Mouse (Mus musculus) megakaryocyte-erythroid progenitor cell, adult 5-6 weeks (primary cell): ENCODE data around the gene Mark4. TPM values are rescaled to one million over a fixed set of nuclear protein-coding genes. Genes with fewer than 3 reads are reported as not detected.

Experiments
- ATAC-seq: replicated peaks from 2 replicates; pipeline ENCODE4 v1.8.0; 2016; ENCODE audit warnings: mild to moderate bottlenecking, inconsistent platforms; ENCODE audit not compliant: severe bottlenecking, poor library complexity, low FRiP score, low TSS enrichment
- total RNA-seq, 2 experiments: library from RNA; stranded (forward) in 1 of 2; stranded (reverse) in 1 of 2; fragments of 200-1000, 215-1000 nt in 1 of 2; fragments of >200 nt in 1 of 2; fragmentation: Nextera tagmentation in 1 of 2; gene quantifications; 2 replicates each; pipeline ENCODE4 v1.2.3; 2014 to 2017

Gene Mark4
- total RNA-seq (2014; fragmentation: Nextera tagmentation) (7.8 and 11.3 TPM in 2 replicates), total RNA-seq (2017) (3.0 and 3.1 TPM in 2 replicates)

GRCm38 (mm10) chr7:19458591-19459111, at the start of gene Mark4:
Gene Mark4, minus strand, starts transcription at chr7:19458821.
- ATAC-seq, result peak; percentile 58

- no peak for ATAC-seq
Observed at GRCm38 (mm10) chr7:19507612-19507981, 49.0 kb upstream of the Mark4 start.

GRCm38 (mm10) chr7:19506969-19507611, 48.5 kb upstream of the Mark4 start:
- no peak for ATAC-seq

GRCm38 (mm10) chr7:19506326-19506725, 47.7 kb upstream of the Mark4 start:
- 0 out of 2 replicates have a peak, but pooled peaks have one; percentile 15 for ATAC-seq

GRCm38 (mm10) chr7:19503481-19504068, 45.0 kb upstream of the Mark4 start:
- ATAC-seq, result peak; percentile 28

GRCm38 (mm10) chr7:19501658-19502057, 43.0 kb upstream of the Mark4 start:
- no peak for ATAC-seq

- ATAC-seq, result no peak
Observed at GRCm38 (mm10) chr7:19500420-19501363, 42.1 kb upstream of the Mark4 start.

- ATAC-seq, result no peak
Observed at GRCm38 (mm10) chr7:19498326-19498725, 39.7 kb upstream of the Mark4 start.

GRCm38 (mm10) chr7:19496214-19496555, 37.6 kb upstream of the Mark4 start:
- no peak for ATAC-seq

GRCm38 (mm10) chr7:19495521-19496213, 37.0 kb upstream of the Mark4 start:
- peak; percentile 70 for ATAC-seq

GRCm38 (mm10) chr7:19494751-19495474, 36.3 kb upstream of the Mark4 start:
- no peak for ATAC-seq

- ATAC-seq, result peak; percentile 49; the same call in 1 of the 2 replicates
Observed at GRCm38 (mm10) chr7:19491731-19492130, 33.1 kb upstream of the Mark4 start.

- ATAC-seq, result no peak
Observed at GRCm38 (mm10) chr7:19489525-19489924, 30.9 kb upstream of the Mark4 start.

- 0 out of 2 replicates have a peak, but pooled peaks have one; percentile 25 for ATAC-seq
Observed at GRCm38 (mm10) chr7:19486549-19486948, 27.9 kb upstream of the Mark4 start.

- ATAC-seq, result no peak
Observed at GRCm38 (mm10) chr7:19485488-19485887, 26.9 kb upstream of the Mark4 start.

- no peak for ATAC-seq
Observed at GRCm38 (mm10) chr7:19483281-19483680, 24.7 kb upstream of the Mark4 start.

GRCm38 (mm10) chr7:19477624-19478384, 19.2 kb upstream of the Mark4 start:
- ATAC-seq, result no peak

GRCm38 (mm10) chr7:19477084-19477483, 18.5 kb upstream of the Mark4 start:
- no peak for ATAC-seq
